Mouse (Mus musculus) gastrocnemius, postnatal 36 days (tissue): ENCODE data around the gene Best1. TPM values are rescaled to one million over a fixed set of nuclear protein-coding genes. Genes with fewer than 3 reads are reported as not detected.
"Not testable (repeated sequence)": the region's sequence is repeated elsewhere in the genome, so short reads cannot be mapped to it uniquely, and the experiment has no call there.

Experiments
- DNase-seq, 2 experiments: peaks; one replicate each; pipeline ENCODE4 v3.0.0; 2022
- intact Hi-C: fragments of 180-260 bp; cut with DNase I; formaldehyde crosslinking; loops from one replicate; pipeline ENCODE4 v1.15.1; 2025
- total RNA-seq, 2 experiments: library from RNA; stranded (reverse); gene quantifications; 2 replicates each; pipeline ENCODE4 v1.2.3; 2021

The Best1 gene
- total RNA-seq, 2 experiments from 2014 or later = 0.15 TPM; not detected in 1

DNA sequence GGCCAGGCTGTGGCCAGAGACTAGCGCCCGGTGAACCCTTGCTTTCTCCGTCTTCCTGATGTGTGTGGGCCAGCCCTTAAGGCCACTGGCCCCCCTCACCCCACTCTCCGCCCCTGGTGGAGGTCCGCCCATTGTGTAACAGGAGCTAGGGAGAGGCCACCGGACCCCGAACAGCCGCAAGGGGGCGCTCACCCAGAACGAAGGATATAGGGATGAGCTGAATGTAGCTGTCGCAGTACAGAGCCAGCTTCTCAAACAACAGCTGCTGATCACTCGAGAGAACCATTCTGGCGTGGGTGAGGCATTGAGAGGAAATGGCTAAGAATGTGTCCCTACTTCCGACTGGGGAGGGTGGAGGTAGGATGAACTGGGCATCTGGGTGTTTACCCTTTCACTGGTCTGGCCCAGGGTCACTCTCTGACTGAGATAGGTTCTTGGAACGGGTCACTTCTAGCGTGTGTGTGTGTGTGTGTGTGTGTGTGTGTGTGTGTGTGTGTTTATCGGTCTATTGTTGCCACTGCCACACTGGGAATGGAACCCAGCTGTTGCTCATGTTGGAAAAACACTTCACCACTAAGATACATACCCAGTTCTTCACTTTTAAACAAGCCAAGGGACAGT is 8.3 kb downstream of the Best1 start:
- intact Hi-C loops = no loop called here
- peak; percentile 90 to 93 for DNase-seq

DNA sequence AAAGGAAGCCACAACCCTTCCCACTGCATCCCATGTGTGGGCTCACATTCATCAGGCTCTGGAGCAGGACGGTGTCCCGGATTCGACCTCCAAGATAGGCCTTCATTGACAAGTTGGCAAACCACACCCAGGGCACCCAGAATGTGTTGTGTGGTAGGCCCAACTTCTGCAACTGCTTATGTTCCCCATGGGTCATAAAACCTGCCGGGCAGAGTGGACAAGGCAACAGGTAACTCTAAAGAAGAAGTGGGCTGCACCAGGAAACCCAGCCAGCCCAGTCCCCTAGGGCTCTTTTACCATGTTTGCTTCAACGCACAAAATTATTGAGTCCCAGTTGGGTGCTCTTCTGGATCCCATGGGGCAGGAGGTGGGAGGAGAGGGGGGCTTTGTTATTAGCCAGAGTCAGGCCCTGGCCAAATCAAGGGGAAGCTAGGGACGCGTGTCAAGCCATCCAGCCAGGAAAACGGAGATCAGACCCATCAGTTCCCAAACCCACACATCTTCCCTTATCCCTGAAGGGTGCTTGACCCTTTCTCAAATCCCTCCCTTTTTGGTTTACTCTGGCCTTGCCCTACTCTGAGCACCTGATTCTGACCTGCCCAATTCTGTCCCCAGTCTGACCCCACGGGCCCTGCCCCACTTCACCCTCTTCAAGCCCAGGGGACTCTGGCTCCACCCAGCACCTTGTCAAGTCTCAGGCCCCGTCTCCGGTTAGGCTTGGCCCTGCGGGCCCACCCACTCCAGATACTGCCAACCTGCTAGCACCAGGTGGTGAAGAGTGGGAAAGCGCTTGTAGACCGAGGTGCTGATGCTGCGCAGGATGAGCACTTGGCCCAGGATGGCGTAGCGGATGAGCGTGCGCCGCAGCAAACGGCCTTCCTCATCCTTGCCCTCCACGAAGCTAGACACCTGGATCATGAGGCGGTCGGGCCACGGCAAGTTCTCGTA is 9.1 kb downstream of the Best1 start:
- DNase-seq = no peak
- intact Hi-C loops = no loop called here

DNA sequence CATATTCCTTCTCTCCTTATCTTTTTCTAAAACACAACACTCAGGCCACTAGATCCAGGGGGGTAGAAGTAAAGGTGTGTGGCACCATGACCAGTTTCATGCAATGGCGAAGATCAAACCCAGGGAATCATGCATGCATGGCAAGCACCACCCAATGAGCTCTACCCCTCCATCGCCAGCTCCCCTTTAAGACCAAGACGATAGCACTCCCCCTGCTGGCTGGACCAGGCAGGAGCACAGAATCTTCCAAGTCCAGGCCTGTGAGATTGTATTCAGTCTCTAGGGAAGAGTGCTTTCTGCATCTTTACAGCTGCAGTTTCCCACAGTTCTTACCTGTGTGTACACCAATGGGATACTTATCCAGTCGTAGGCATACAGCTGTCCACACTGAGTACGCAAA is 10.1 kb downstream of the Best1 start:
- intact Hi-C loops = loop anchor here (1.0 kb wide), 1 partner anchor 75 kb away; no protein-coding TSS in a partner anchor

DNA sequence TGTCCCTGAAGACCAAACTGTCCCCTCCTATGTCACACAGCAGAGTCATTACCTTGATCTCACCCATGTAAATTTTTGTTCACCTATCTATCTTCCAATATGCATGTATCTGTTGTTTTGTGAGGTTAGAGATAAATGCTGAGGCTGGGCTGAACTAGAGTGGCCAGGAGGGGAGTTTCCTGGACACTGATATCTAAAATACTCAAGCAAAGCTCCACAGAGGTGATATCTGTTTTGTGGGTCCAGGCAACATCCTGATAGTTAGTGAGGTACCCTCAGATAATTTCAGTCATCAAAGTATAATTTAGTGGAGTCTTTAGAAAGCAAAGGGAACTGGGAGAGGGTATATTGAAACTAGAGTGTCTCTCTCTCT is 11.6 kb downstream of the Best1 start:
- DNase-seq = no peak
- intact Hi-C loops = no loop called here

More for the DNA sequence above, 10.1 kb downstream of the Best1 start:
- peak; percentile 73 to 85 for DNase-seq

DNA sequence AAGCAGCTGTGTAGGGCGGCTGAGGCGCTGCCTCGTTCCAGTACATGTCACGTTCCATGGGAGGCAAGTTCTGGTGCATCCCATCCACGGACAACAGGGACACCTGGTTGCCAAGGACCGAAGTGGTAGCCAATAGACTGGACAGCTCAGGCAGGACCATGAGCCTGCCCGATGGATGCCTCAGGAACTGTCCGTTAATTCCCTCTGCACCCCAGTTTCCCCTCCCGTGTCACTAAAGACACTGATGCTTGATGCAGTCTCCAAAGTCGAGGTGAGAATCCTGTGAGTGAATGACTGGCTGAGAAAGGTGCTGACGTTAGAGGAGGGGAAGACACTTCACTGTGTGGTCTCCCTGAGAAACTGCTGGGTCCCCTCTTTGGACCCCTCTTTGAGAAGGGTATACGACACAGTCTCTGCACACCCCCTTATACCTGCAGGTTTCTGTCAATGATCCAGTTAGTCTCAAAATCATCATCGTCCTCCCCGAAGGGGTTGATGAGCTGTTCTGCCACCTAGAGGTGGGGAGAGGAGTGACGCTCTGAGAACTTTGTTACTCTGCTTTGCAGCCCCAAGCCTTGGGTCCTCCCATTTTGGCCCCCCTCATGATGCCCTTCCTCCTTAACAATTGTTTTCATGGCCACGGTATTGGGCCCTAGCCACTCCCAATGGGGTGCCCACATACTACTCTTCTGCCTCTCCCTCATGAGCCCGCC is 12.1 kb downstream of the Best1 start:
- DNase-seq = no peak
- intact Hi-C loops = no loop called here

DNA sequence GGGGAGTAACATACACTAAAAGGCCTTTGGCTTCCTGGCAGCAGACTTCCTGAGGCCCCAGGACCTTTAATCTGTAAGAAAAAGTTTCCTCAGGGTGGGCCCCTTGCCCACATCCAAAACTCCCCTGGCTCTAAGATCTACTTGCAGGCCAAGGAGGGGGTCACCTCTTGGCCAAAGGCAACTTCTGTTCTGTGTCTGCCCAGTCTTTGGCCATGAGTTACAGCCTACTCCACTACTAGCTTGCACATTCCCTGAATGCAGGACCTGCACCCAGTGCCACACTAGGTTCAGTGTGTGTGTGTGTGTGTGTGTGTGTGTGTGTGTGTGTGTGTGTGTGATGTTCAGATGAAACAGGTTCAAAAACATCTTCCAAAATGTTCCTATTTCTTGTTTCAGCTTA is 13.8 kb downstream of the Best1 start:
- intact Hi-C loops = no loop called here

DNA sequence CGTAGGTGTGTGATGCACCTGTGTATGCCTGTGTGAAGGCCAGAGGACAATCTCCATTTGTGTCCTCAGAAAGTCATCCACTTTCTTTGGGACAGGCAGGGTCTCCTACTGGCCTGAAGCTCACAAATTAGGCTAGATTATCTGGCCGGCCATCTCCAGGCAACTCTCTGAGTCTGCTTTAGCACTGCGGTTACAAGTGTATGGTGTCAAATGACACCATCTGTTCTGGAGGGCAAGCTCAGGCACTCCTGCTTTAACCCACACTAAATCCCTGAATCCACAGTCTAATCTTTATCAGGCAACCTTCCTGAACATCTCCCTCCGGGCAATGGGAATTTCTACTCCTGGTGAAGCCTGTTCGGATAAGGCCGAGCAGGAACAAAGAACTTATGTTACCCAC is 14.2 kb downstream of the Best1 start:
- intact Hi-C loops = no loop called here
- no peak for DNase-seq

More for the DNA sequence above, 13.8 kb downstream of the Best1 start:
- DNase-seq = no peak

DNA sequence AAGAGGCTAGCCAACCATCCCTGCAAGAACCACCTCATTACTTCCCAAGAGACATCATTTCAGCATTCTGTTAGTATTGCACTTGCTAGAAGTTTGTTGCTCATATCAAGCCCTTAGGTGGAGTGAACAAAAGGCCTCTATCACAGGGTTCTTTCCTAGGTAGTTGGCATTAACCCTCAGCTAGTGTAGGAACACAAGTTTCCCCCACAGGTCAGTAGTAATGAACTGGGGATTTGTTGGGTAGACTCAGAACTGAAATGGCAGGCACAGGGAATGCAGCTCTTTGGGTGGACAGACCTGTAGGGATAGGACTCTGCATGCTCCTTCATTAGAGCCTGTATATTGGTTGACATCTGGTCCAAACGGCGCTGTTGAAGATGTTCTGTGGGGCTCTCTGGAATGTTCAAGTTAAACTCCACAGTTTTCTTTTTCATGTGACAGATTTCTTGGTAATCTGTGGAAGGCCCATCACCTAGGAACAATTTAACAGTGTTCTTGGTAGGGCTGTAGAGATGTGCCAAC is 15.5 kb downstream of the Best1 start:
- intact Hi-C loops = no loop called here

DNA sequence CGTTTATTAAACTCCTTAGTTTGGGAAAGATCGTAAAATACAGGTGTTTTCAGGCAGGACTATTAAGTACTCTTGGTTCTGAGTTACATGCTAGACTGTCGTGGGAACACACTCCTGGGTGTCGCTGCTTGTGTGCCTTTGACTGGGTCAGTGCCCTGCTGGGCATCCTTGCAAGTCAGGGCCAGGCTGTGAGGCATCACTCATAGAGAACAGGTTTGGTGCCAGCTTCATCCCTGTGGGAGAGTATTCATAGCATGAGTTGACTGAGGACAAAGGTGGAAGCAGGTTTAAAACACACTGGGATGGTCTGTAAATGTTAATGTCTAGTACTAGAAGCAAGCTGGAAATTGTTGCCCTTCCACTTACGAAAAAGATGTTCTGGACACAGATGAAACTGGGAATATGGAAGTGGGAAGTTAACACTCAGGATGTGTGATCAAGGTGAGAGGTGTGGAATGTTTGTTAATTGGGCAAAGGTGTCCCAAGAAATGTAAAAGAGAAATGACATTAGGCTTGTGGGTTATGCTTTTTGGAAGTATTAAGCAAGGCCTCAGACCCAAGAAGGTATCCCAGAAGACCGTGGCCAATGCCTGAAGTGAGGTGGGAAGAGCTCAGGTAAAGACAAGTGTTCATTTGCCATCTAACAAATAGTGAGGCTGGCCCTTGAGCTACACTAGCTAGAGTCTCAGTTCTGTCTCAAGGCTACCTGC is 16.1 kb downstream of the Best1 start:
- intact Hi-C loops = no loop called here
- no peak for DNase-seq

More for the DNA sequence above, 15.5 kb downstream of the Best1 start:
- DNase-seq = no peak

DNA sequence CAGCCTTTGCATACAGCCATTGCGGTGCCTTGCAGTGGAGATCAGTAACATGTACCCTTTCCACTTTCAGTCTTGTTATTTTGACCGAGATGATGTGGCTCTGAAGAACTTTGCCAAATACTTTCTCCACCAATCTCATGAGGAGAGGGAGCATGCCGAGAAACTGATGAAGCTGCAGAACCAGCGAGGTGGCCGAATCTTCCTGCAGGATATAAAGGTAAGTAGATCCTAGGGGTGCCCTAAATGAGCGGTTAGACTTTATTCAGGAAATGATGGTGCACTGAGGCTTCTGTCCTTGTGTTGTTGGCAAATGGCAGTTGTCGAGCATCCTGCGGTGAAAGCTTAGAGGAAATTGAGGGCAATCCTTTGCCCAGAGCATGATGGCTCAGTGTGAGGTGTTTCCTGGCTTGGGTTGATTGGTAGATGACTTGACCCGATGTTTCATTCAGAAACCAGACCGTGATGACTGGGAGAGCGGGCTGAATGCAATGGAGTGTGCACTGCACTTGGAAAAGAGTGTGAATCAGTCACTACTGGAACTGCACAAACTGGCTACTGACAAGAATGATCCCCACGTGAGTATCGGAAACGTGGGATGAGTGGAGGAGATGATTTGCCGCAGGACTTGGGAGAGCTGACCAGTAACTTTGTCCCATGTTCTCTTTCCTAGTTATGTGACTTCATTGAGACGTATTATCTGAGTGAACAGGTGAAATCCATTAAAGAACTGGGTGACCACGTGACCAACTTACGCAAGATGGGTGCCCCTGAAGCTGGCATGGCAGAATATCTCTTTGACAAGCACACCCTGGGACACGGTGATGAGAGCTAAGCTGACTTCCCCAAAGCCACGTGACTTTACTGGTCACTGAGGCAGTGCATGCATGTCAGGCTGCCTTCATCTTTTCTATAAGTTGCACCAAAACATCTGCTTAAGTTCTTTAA is 17.1 kb downstream of the Best1 start:
- no peak for DNase-seq
- intact Hi-C loops = no loop called here

DNA sequence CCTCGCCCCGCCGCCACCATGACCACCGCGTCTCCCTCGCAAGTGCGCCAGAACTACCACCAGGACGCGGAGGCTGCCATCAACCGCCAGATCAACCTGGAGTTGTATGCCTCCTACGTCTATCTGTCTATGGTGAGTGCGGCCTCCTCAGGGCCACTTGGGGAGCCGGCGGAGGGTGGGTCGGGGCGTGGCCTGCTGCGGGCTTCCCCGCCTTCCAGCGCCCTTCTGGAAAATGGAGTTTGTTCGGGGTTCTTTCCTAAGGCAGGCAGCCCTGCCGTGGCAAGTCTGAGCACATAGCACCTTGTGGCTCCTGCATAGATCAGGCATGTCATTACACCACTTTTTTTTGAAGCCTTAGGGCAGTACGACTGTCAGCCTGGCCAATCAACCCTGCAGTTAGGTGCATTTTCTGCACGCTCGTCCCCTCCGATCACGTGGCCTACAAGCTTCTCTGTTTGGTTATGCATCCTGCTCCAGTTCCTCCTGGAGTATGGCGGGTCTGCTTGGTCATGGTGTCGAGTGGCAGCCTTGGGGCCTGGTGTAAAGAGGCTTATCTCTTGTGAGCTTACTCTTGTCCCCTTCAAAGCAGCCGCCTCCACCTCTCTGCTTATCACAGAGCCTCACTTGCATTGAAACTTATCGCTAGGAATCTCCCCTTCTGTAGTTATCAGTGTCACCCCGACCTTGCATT is 18.4 kb downstream of the Best1 start:
- intact Hi-C loops = no loop called here
- peak; percentile 50 to 66 for DNase-seq

DNA sequence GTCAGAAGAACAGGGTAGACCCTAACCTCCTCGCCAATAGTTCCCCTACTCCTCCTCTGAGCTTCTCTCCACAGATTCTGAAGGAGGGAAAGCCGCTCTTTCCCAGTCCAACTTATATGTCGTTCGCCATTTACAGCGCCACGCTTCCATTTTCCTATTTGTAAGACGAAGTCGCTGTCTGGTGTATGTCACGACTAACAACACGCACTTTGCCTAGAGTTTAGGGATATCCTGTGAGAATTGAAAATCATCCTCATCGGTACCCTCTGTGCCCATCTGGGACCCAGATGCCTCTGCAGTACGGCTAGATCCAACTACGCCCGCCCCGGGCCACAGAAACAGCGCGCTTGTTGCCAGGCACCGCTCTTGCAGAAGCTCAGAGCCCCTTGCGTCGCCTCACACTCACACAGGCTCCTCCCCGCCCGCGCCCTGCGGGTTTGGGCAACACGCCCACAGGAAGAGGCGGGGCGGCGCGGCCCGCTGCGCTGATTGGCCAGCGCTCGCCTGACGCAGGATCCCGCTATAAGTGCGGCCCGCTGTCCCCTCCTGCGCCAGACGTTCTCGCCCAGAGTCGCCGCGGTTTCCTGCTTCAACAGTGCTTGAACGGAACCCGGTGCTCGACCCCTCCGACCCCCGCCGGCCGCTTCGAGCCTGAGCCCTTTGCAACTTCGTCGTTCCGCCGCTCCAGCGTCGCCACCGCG is 19.1 kb downstream of the Best1 start:
- DNase-seq = peak; percentile 94 to 95
- intact Hi-C loops = no loop called here

DNA sequence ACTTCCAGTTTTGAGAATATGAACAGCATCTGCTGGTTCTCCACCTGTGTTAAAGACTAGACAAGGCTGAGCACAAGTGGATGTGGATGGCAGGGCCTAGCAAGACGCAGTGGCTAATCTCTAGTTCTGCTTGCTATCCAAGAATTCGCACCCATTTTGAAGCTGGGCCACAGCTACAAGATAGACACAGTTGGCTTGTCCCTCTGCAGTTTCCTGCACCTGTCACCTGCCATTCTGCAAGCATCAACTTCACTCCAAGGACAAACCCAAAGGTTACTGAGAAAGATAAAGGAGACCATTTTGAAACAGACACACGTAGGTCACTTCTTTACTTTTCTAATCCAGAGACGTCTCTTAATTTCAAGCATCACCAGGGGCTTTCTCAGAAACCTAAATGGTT is 19.8 kb downstream of the Best1 start:
- intact Hi-C loops = no loop called here
- no peak for DNase-seq

DNA sequence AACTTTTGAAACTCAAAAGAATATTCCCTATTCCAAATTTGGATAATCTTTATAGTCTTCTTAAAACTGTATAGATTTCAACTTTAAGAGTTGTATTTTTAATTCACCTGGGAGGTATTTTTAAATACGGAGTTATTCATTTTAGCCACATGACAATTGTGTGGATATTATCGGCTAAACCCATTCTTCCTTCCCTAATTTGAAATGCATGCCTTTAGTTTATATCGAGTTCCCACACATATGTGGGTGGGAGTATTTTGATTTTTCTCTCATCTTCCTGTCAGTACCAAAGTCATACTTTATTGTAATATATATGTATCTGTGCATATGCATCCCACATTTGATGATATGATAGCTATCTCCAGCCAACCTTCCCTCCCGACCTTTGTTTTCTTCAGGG is 21.2 kb downstream of the Best1 start, which contains the start of gene Fth1:
Gene Fth1 (plus strand): TSS at position 341 of the 400 bp plus-strand sequence.
- no peak for DNase-seq
- intact Hi-C loops = no loop called here

DNA sequence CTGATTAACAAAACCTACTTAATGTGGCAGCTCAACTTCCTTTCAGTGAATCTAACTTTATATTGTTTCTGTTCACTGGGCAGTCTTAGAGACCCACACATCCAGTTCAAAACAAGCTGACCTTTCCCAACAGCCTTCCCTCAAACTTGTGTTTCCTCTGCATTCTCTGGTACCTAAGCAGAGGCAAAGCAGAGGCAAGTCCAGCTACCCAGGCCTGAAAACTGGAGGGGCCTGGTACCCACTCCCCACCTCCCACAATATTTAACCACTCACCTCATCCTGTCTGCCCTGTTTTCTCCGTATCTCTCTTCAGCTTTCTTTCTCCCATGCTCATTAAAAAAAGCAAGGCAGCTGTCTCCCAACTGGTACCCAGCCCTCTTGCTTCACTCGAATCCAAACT is 22.3 kb downstream of the Best1 start:
- DNase-seq = no peak
- intact Hi-C loops = no loop called here

DNA sequence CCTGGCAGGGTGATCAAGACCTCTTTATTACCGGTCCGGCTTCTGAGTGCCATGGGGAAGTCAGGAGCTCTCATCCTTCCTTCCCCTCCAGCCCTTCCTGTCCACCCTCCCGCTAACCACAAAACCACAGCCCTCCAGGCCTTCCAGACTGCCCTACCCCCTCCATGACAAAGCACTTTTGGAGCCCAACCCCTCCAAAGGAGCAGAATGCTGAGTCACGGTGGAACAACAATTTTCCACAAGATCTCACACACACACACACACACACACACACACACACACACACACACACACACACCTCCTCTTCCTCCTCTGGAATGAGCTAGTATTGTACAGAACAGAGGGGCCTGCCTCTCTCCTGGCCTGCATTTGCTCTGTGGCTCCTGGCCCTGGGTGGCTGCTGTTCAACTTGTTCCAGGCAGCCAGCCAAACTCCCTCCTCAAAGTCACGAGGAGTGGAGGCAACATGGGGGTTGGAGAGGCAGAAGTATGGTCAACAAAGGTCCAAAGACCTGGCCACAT is 22.9 kb downstream of the Best1 start:
- intact Hi-C loops = no loop called here
- DNase-seq = peak; percentile 82 to 84

DNA sequence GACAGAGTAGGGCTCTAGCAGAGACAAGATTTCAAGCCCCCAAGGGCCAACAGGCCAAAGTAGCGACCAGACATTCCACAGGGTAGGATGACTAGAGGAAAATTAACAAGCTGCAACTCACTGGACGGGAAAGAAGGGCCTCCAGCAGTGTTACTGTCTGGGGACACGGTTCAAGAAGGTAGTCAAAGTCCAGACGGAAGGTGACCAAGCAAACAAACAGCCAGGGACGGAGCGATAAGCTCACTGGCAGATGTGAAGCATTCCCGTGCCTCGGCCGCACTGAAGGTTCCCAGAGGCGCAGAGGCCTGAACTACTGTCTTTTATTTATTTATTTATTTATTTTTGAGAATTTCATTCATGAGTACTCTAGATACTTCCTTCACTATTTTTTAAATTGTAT is 24.3 kb downstream of the Best1 start:
- DNase-seq = no peak

DNA sequence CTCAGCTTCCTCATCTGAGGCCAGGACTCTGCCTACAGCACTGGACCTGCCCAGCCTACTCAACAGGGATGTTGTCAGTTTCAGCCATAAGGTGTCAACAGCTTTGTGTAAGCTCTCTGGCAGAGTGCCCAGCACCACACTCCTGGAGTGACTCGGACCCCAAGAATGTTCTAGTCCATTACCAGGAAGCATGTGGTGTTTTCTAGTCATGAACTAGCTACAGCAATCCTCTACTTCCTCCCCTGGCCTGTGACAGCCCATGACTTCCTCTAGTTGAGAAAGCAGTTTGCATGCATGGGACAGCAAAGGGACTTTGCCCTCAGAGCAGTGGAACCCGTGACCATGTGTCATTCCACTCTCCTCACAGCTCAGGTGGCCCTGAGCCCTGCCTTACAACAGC is 26.6 kb downstream of the Best1 start:
- DNase-seq, intact Hi-C loops: not testable (repeated sequence)

More for the DNA sequence above, 24.3 kb downstream of the Best1 start:
- intact Hi-C loops = no loop called here
